Mouse (Mus musculus): ENCODE data around the gene Npy1r.

The Npy1r gene

DNA sequence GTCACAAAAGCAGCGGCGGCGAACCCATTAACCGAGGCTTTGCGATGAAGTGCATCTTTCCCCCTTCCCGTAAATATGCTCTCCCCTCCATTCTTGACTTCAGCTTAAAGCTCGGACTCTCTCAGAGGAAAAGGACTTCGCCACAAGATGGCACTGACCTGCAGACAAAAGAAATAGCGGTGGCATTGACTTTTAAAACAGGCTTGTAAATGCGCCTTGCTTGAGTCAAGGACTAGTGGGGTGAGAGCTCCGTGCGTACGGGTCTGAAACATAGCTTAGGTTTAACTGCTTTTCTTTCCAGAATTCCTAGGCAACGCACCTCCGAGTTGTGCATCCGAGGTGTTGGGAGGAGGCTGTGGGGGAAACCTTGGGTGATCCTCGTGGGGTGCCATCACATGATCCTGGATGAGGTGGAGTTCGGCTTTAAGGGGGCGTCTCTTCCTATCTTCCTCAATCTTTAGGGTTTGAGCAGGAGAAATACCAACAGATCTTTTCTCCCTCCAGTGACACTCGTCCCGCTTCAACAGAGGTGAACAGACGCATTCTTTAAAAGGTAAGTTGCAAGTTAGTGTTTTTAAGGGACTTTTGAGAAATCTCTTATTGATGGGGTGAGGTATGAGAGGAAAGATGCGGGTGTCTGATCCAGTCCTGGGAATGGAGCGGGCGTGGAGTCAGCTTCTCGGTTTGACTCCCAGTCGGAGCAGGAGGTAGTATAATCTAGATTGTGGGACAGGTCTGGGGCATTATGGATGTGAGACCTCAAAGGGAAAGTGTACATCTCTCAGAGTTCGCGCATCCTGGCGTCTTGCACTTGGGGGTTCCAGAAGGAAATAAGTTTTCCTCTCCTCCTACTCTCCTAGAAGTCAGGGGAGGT, at the start of gene Npy1r:
Npy1r (plus strand) TSS at position 223 of the 874 bp plus-strand sequence.
- peak; percentile 1 for DNase-seq (ENCODE audit: low read depth)

DNA sequence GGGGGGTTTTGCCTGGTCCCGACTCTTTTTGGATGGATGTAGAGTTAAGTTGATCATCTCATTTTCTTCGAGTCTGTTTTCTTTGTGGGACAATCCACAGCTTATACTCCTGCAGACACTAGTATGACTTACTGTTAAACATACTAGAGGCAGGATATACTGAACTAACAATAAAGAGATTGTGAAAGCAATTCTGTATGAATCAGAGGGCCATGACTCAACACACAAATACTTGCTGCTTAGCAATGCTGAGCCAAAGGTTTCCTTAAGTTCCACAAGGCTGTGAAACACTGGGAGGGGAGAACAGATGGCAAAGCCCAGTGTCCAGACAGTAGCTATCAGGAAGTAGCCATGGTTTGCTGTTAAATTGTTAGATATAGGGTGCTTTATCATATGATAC, 15.7 kb upstream of the Npy1r start:
- peak; percentile 5 for DNase-seq (ENCODE audit: low read depth)

DNA sequence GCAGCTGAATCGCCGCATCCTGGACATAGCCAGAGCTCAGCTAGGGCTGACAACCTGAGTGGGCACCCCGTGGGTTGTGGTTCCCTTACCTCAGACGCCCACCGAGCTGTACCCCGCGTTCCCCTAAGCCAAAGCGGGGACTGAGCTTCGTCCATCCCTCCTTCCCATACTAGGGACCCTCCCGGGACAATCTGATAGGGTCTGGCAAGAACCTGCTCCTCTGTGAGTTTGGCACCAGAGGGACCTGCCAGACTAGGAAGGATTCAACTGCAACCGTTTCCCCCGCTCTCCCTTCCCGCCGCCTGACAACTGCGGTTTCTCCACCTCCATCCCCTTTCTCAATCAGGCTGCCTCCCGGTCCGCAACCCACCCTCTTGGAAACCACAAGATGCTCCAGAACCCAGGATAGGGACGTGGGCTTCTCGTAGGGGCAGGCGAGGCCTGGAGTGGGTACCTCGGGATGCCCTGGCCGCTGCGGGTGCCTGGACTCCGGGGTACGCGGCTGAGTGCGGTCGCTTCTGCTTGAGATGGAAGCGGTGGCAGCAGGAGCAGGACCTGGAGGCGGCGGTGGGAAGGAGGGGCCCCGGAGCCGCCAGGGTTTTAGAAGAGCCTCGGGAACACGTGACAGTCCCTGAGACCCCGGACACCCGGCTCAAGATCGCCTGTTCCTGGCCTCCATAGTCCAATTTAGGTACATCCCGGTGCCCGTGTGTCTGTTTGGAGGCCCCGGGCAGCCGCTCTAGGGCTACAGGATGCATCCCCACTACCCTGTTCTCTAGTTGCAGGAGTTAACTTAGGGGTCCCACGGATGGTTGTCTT, 9.3 kb upstream of the Npy1r start, which contains the start of gene Npy5r:
Npy5r (minus strand) TSS at position 618 of the 819 bp plus-strand sequence.
- DNase-seq (ENCODE audit: low read depth): no peak

- DNase-seq (ENCODE audit: low read depth): no peak
Measured at GRCm38 (mm10) chr8:66688395-66688794, 8.6 kb upstream of the Npy1r start.

DNA sequence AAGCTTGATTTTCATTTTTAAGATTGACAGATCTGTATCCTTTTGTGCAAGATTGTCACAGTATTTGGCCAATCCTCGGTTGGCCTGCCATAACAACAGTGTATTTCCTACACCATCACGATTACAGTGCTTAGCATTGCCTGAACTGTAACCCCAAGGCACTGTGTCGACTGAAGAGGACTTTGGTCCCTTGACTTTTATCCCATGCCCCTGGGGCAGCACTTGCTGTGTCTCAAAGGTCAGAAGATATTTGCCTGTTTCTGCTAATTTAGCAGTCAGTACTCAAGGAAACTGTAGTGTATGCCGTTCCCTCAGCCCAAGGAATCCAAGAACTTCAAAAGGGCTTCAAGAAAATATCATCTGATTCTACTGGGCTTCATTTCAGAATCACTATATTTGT, 8.2 kb upstream of the Npy1r start:
- DNase-seq (ENCODE audit: low read depth): no peak

DNA sequence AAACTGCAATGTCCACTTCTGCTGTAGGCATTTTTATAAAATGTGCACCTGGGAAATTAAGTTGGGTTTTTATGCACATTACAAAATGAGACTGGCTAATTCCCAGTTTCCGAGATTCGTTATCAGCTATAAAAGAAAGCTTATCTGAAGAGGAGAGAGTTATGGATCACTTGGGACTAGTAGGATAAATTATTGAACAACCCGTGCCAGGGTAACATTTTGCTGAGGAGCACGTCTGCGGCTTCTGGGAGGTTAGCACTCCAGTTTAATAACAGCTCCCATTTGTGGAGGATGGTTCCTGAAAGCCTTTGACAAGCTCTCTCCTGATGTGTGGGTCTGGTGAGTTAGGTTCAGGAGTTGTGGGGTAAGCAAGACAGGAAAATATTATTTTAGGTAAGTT, 6.6 kb upstream of the Npy1r start:
- no peak for DNase-seq (ENCODE audit: low read depth)

DNA sequence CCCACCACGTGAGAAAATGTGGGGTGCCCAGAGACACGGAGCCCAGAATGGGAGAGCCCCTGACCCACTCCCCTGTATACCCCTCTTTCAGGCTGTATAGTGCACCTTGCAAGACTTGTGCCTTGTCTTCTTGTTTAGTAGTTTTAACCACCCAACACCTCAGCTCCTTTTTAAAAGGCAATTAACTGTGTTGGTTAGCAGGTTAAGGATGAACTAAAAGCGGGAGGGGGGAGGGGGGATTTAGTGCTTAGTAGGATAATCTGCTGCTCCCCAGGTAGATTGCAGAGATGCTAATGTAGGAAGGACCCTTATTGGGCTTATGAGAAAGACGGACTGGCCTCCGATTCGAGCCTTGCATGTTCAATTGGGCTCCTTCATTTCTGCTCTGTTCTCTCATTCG, 1.0 kb downstream of the Npy1r start:
- DNase-seq (ENCODE audit: low read depth): no peak

DNA sequence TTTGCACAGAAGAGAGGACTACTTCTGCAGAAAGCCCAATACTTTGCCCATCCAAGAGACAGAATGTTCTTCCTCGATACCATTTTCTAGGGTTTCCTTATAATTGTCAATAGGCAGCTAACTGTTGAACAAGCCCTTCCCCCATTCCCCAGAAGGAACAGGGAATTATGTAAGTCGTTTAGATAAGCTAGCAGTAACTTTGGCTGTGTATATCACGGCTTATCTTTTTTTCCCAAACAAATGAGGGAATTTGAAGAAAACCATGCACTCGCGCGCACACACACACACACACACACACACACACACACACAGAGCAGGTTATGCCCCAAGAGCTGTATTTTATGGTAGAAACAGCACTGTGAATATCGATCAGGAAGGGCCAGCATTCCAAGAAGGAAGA, 1.8 kb downstream of the Npy1r start:
- no peak for DNase-seq (ENCODE audit: low read depth)

GRCm38 (mm10) chr8:66714324-66714975, 17.5 kb downstream of the Npy1r start:
- DNase-seq (ENCODE audit: low read depth): no peak

- DNase-seq (ENCODE audit: low read depth): no peak
Measured at GRCm38 (mm10) chr8:66722835-66723234, 25.8 kb downstream of the Npy1r start.

DNA sequence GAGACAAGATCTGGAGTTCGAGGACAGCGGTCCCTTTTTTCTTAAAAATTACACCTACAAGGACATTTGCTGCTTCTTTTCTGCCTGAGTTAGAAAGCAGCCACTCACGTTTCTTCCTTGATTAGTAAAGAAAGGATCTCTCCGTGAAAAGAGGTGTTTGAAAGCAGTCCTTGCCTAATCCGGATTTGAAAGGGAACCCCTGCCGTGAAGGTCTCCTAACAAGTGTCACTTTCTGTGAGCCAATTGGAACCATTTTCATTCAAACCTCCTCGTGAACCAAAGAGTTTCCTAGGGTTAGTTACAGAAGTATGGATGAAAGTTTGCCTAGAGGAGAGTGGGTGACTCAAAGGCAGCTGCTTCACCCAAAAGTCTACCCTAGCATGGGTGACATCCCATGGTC, 32.5 kb downstream of the Npy1r start:
- DNase-seq (ENCODE audit: low read depth): no peak

- DNase-seq (ENCODE audit: low read depth): no peak
Measured at GRCm38 (mm10) chr8:66731957-66732356, 35.0 kb downstream of the Npy1r start.

DNA sequence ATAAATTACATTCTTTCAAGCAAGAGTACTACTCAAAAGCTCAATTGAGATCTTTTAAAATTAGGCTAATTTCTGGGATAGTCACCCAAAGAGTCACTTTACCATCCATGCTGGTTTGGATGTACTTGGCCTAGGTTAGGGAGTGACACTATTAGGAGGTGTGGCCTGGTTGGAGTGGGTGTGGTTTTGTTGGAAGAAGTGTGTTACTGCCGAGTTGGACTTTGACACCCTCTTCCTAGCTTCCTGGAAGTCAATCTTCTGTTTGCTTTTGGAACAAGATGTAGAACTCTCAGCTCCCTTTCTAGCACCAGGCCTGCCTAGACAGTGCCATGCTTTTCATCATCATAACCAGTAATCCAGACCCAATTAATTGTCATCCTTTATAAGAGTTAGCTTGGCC, 45.4 kb downstream of the Npy1r start:
- no peak for DNase-seq (ENCODE audit: low read depth)

DNA sequence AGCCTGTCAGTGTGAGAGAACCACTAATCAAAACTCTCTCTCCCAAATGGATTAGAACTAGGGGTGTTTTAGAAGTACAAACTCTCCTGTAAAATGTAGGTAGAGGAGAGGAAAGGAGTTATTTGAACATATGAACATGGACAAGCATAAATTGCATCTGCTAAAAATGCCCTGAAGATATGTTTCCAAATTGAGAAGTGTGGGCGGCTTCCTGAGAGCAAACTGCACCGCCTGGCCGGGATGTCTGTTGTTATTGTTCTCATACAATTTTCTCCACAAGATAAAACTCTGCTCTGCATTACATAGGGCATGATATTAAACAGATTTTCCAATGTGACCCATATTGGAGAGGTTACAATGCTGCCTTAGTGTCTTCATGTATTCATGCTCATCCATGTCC, 48.6 kb downstream of the Npy1r start:
- DNase-seq (ENCODE audit: low read depth): no peak

GRCm38 (mm10) chr8:66751621-66752020, 54.6 kb downstream of the Npy1r start:
- no peak for DNase-seq (ENCODE audit: low read depth)

- no peak for DNase-seq (ENCODE audit: low read depth)
Measured at GRCm38 (mm10) chr8:66756161-66756560, 59.2 kb downstream of the Npy1r start.
